Mouse (Mus musculus): ENCODE results near the gene Zfp42.

Zfp42 gene

DNA sequence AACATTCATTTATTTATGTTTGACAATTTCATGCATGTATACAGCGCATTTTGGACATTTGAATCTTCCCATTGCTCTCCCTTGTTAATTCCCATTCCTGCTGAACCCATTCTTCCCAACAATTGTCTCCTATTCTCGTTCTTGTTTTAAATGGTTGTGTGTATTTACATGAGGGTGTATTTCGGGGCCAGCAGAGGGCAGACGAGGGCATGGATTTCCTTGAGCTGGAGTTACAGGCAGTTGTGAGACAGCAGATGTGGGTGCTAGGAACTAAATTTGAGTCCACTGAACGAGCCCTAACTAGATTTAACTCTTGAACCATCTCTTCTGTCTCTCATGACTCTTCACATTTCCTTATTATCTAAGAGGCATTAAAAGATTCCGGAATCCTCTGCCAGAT is 55.1 kb downstream of the Zfp42 start:
- no peak for DNase-seq (ENCODE audit: low spot score in 2 of 2)

DNA sequence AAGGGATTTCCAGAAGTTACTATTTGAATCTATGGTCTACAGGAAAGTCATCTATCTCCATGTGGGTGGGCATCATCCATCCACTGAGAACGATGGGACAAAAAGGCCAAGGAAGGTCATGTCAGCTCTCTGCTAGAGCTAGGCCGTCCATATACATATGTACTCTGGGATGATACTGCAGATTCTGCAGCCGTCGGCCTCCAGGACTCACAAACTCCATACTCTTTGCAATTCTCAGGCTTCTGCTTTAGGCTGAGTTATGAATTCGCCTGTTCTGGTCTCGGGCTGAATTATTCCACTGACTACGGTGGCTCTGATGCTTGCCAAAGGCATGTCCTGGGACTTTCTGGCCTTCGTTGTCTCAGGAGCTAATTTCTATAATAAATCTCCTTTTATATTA is 58.1 kb downstream of the Zfp42 start:
- DNase-seq (ENCODE audit: low spot score in 2 of 2), result no peak
